Mouse (Mus musculus): ENCODE data around the gene Ctss. TPM values are rescaled to one million over a fixed set of nuclear protein-coding genes. Genes with fewer than 3 reads are reported as not detected.

Ctss gene
- polyA plus RNA-seq (2017; shearing (Covaris generic)): 100 to 1,000 TPM; 433 to 466 TPM

- ATAC-seq: peak; percentile 65
These were observed at the start of gene Ctss for GRCm38 (mm10) chr3:95526622-95527211. Gene Ctss (plus strand): TSS chr3:95526786.

- ATAC-seq: no peak
These were observed 47.6 kb upstream of the Ctss start for GRCm38 (mm10) chr3:95478966-95479365.

- ATAC-seq: no peak
These were observed 40.2 kb upstream of the Ctss start for GRCm38 (mm10) chr3:95486421-95486820.

- ATAC-seq: no peak
These were observed 37.9 kb upstream of the Ctss start for GRCm38 (mm10) chr3:95488679-95489078.

GRCm38 (mm10) chr3:95490238-95490637 is 36.3 kb upstream of the Ctss start:
- ATAC-seq: no peak

GRCm38 (mm10) chr3:95494342-95494741 is 32.2 kb upstream of the Ctss start:
- ATAC-seq: no peak

GRCm38 (mm10) chr3:95498229-95498628 is 28.4 kb upstream of the Ctss start:
- no peak for ATAC-seq

- ATAC-seq: no peak
These were observed 27.6 kb upstream of the Ctss start, which contains the start of gene Ctsk for GRCm38 (mm10) chr3:95499024-95499423. Gene Ctsk (plus strand): TSS chr3:95499256.

- no peak for ATAC-seq
These were observed 27.0 kb upstream of the Ctss start for GRCm38 (mm10) chr3:95499496-95500140.

GRCm38 (mm10) chr3:95502312-95502711 is 24.3 kb upstream of the Ctss start:
- ATAC-seq: no peak

GRCm38 (mm10) chr3:95509348-95509747 is 17.2 kb upstream of the Ctss start:
- no peak for ATAC-seq

GRCm38 (mm10) chr3:95511611-95512180 is 14.9 kb upstream of the Ctss start:
- peak; percentile 99 for ATAC-seq

GRCm38 (mm10) chr3:95516614-95517041 is 10.0 kb upstream of the Ctss start:
- ATAC-seq: no peak

GRCm38 (mm10) chr3:95517493-95517898 is 9.1 kb upstream of the Ctss start:
- ATAC-seq: peak; percentile 74

- no peak for ATAC-seq
These were observed 7.7 kb upstream of the Ctss start for GRCm38 (mm10) chr3:95518891-95519290.

- ATAC-seq: no peak
These were observed 7.3 kb upstream of the Ctss start for GRCm38 (mm10) chr3:95519315-95519714.

- no peak for ATAC-seq
These were observed 6.5 kb upstream of the Ctss start for GRCm38 (mm10) chr3:95520100-95520499.

GRCm38 (mm10) chr3:95521168-95521567 is 5.4 kb upstream of the Ctss start:
- ATAC-seq: no peak

GRCm38 (mm10) chr3:95523662-95524061 is 2.9 kb upstream of the Ctss start:
- peak; percentile 86 for ATAC-seq

GRCm38 (mm10) chr3:95524673-95525072 is 1.9 kb upstream of the Ctss start:
- ATAC-seq: no peak

- ATAC-seq: no peak
These were observed 475 bp upstream of the Ctss start for GRCm38 (mm10) chr3:95526111-95526510.

GRCm38 (mm10) chr3:95529814-95530213 is 3.2 kb downstream of the Ctss start:
- no peak for ATAC-seq

- no peak for ATAC-seq
These were observed 4.4 kb downstream of the Ctss start for GRCm38 (mm10) chr3:95531025-95531424.

GRCm38 (mm10) chr3:95533364-95533763 is 6.8 kb downstream of the Ctss start:
- no peak for ATAC-seq

Data from CD4-positive, CD25-positive, alpha-beta regulatory T cell, adult 4 months (primary cell).